Mouse (Mus musculus): ENCODE measurements around the gene Nop53.

The Nop53 gene

DNA sequence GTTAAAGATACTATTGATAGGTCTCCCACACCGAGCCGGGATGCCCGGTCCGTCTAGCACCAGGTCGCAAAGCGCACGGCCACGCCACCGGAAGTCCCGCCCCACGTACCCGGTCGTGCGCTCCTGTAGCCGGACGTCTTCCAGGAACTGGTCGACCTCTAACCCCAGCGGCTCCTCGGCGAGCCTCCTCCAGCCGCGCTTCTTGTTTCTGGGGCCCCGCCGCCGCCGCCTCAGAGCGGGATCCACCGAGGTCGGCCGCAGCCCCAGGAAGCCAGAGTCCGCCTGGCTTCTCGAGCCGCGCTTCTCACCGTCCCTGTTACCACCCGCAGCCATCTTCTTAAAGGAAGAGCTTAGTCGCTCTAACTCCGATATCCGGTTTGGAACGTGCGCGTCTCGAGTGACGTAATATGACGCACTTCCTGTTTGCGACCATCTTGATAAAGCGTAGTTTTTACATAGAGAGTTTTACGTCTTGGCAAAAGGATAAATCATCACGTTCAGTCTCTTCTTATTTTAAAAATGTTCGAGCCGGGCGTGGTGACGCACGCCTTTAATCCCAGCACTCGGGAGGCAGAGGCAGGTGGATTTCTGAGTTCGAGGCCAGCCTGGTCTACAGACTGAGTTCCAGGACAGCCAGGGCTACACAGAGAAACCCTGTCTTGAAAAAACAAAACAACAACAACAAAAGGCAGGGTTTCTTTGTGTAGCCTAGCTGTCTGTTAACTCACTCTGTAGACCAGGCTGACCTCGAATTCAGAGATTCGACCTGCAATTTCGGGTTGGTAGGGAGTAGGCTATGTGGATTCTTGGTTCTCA is at the start of gene Nop53:
Gene Nop53, minus strand, starts transcription at position 354 of the 816 bp plus-strand sequence.
- DNase-seq = peak; percentile 95

GRCm38 (mm10) chr7:15993789-15994188 is 47.9 kb upstream of the Nop53 start:
- no peak for DNase-seq

DNA sequence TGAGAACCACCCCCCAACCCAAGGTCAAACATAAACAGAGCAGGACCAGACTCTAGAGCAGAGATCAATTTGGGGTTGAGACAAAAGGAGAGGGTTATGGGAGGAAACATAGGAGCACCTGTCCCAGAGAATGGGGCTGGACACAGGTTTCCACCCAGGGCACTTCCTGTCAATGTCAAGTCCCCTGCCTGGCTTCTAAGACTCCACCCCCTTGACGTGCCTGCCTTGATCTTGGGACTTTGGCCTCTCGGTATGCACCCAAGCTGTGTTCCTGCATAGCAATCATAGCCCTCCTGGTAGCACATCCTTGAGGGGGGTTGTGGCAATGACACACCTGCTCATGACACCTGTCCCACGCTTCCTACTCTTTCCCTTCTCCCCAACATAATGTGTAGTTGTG is 47.3 kb upstream of the Nop53 start:
- DNase-seq = peak; percentile 58

DNA sequence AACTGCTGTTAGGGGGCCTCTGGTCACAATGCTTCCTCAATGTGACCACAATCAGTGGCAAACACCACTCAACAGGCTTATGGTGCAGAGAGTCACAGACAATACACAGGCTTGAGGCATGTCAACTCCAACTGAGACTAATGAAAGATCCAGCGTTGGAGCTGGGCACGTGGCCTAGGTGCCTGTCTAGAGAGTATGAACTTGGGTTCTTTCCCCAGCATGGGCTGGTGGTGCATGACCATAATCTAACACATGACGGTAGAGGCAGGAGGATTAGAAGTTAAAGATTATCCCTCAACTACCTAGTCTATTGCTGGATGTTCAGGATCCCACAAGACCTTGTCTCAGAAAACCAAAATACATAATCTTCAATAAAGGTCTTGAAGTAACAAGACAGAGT is 45.9 kb upstream of the Nop53 start:
- no peak for DNase-seq

GRCm38 (mm10) chr7:15987661-15988356 is 41.9 kb upstream of the Nop53 start:
- peak; percentile 54 for DNase-seq

DNA sequence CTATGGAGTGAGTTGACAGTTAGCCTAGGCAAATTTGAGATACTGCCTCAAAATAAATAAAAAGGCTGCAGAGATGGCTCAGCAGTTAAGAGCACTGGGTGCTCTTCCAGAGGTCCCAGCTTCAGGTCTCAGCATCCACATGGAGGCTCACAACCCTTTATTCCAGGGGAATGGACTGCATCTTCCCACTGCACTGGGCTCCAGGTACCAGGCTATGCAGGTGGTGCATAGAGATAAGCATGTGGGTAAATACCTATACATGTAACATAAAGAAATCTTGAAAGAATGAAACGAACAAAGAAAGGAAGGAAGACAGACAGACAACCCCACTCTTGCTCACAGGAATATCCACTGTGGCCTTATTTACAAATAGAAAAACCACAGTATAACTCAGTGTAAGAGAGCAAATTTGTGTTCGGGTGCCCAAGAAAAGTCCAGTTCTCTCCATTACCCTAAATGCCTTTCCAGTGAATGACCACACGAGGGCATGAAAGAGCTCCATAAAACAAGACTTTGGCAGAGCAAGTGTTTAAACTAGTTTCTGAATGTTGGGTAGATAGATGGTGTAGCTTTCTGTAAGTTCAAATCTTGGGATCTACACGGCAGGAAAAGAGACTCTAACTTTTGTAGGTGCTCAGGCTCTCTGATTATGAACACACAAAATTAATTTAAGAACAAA is 37.0 kb upstream of the Nop53 start:
- DNase-seq = no peak

DNA sequence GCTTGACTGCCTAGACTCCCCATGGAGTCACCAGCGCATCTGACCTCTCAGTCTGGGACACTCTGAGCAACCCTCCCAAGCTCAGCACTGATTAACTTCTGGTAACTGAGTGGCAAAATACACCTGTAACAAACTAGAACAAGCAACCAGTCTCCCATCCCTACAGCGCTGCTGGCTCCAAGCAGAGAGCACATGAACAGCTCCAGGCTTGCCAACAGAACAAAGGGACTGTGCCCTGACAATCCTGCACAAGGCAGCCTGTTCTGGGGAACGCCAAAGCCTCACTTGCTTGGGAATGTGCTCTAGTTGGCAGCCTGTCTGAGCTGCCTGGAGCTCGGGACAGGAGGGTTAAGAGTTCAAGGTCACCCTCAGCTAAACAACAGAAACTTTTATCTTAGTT is 35.7 kb upstream of the Nop53 start:
- DNase-seq = peak; percentile 65

DNA sequence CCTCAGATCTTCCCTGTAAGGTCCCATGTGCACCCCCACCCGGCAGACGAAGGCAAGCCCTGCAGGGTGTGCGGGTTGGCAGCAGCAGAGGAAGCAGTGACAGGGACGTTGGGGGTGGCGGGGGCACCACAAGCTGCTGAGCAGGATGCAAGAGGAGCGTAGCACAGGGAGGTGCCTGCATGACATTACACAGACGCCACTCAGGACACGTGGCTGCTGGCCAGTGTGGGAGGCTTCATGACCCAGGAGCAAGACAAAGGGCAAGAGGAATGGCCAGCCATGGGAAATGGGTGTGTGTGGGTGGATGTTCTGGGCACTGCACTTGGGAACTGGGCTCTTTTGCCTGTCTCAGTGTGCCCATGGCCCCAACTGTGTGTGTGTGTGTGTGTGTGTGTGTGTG is 34.4 kb upstream of the Nop53 start:
- DNase-seq = peak; percentile 64

DNA sequence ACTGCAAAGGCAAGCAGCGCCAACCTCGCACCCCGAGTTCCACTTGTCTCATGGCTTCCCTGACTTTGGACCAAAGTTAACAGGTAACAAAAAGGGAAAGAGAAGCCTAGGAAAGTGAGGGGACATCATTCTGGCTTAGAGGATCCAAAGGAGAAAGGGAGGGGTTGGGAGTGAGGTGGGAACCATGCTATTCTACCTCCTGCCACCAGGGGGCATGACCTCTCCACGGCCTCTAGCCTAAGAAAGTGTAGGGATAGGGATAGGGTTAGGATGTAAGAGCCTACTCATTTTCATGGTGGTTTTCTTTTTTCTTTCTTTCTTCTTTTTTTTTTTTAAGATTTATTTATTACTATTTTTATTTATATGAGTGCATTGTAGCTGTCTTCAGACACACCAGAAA is 30.0 kb upstream of the Nop53 start:
- peak; percentile 75 for DNase-seq

DNA sequence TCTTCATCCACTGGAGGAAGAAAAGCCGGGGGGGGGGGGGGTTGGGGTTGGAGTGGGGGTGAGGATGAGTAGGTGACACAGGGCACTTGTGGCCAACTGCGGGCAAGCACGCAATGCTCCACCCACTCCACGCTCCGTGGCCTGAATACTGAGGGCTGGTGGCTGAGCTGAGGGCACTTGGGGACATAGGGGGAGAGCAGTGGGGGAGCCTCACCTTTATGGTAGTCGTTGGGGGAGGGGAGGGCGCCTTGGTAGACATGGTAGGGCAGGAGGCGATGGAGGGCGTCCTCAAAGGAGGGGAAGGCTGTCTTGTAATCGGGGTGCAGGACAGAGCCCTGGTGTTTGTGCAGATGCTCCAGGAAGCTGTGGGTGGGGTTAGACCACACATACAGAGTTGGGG is 29.6 kb upstream of the Nop53 start:
- no peak for DNase-seq

DNA sequence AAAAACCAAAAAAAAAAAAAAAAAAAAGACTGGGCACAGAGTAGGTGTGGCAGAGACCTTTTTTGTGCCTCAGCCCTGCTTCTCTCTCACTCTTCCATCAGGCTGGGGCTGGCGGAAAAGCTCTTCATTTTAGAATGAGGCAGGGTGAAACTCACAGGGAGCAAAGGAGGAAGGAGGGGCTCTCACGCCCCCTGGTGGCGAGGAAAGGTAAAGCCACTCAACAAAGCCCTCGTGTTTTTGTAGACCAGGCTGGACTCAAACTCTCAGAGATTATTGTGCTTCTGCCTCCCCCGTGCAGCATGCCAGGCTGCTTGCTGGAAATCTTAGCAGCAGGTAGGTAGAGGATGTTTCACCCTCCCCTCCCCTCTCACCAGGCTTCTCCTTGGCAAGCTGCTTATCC is 28.8 kb upstream of the Nop53 start:
- DNase-seq = peak; percentile 76

DNA sequence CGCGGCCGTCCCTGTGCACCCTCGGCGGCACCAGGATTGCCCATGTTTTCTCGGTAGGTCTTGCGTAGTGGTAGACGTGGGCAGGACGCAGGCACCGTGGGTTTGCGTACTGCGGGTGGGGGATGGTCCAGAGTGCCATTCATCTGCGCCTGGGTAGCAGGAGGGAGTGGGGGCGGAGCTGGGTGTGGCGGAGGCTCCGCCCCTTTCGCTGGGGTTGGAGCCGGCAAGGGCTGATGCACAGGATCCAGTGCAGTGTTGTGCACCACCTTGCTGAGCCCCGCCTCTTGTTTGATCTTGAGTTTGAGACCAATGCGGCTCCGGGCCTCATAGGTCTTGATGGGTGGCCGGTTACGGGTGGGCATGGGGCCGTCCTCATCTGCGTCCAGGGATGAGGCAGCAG is 26.4 kb upstream of the Nop53 start:
- no peak for DNase-seq

DNA sequence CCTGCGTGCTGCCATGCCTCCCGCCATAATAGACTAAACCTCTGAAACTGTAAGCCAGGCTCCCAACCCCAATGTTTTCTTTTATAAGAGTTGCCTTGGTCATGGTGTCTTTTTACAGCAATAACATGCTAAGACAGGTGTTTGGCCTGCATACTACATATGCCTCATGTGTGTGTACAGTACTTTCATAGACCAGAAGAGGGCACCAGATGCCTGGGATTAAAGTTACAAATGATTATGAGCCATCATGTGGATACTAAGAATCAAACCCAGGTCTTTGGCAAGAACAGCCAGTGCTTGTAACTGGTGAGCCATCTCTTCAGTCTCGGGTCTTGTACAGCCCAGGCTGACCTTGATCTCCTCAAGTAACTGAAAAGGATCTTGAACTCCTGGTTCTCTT is 23.8 kb upstream of the Nop53 start:
- DNase-seq = no peak

DNA sequence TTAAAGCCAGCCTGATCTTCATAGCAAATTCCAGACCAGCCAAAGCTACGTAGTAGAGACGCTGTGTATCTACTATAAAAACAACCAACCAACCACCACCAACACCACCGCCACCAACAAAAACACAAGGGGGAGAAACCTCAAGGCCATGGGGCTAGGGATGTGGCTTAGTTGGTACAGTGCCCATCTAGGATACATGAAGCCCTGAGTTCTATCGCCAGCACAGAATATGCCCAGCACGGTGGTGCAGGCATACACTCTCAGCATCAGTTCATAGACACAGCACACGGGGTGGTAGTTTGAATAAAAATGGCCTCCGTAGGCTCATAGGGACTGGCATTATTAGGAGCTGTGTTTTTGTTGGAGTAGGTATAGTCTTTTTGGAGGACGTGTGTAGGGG is 22.4 kb upstream of the Nop53 start:
- no peak for DNase-seq

- DNase-seq = peak; percentile 89
These were observed 21.4 kb upstream of the Nop53 start, which contains the start of gene Ehd2 for GRCm38 (mm10) chr7:15967312-15967711. TSS of gene Ehd2 (minus strand) at chr7:15967567.

- DNase-seq = no peak
These were observed 20.6 kb upstream of the Nop53 start for GRCm38 (mm10) chr7:15966489-15966888.

GRCm38 (mm10) chr7:15963798-15964652 is 18.2 kb upstream of the Nop53 start:
- DNase-seq = peak; percentile 49

GRCm38 (mm10) chr7:15962311-15963288 is 16.7 kb upstream of the Nop53 start:
- peak; percentile 91 for DNase-seq

DNA sequence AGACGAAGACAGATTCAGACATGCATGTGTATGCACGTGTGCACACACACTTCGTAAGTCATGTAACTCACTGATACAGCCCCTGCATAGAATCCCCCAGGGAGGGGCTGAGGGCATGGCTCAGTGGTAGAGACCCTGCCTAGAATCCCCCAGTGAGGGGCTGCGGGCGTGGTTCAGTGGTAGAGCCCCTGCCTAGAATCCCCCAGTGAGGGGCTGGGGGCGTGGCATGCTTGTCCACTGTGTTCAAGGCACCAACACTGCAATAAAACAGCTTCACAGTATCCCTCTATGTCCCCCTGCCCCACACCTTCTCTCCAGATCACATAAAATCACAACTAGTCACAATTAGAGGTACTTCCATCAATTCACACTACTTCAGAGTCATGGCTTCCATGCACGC is 15.9 kb upstream of the Nop53 start:
- no peak for DNase-seq

- peak; percentile 52 for DNase-seq
These were observed 15.4 kb upstream of the Nop53 start for GRCm38 (mm10) chr7:15961239-15961638.

DNA sequence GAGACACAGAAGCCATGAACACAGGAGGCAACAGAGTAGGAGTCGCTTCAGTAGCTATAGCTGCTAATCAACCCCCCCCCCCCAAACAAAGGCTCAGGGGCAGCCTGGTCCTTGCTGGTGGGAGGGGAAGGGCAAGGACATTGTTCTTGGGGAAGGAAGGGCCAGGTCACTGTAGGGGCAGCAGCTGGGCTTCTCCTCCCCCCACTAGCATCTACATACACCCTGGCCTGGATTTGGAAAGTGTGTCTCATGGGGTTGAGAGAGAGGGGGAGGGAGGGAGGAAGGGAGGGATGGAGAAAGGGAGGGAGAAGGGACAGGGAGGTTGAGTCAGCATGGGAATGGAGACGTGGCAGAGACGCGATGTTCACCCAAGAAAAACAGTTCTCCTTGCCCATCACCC is 14.8 kb upstream of the Nop53 start:
- DNase-seq = no peak

Data from kidney, postnatal 10 days (tissue).